Mouse (Mus musculus) urinary bladder, postnatal 14 days (tissue): ENCODE data around the gene St6galnac3.
"Not testable (repeated sequence)": the region's sequence is repeated elsewhere in the genome, so short reads cannot be mapped to it uniquely, and the experiment has no call there.

Experiments used
- DNase-seq: peaks from one replicate; pipeline ENCODE4 v3.0.0; 2021; ENCODE audit warnings: low spot score

Gene St6galnac3

GRCm38 (mm10) chr3:153724701-153725668 lies at the start of gene St6galnac3:
TSS of gene St6galnac3 (minus strand) at chr3:153725174.
- DNase-seq: peak; percentile 79

- no peak for DNase-seq
Observed at GRCm38 (mm10) chr3:153774568-153774967, 49.6 kb upstream of the St6galnac3 start.

DNA sequence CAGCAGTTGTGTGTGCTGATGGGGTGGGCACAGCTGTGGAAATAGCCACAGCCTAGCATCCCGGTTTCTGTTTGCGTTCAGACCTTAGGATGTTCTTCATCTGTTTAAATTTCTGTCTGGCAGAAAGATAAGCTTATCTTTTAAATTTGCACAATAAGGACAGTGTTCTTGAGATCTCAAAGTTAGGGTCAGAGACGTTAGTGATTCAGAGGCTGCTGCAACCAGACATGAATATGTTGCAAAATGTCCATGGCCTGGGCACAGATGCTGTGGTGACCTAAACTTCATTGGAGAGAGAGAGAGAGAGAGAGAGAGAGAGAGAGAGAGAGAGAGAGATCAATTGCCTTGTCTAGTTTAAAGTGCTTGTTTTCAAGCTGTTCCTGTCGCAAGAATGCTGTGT lies 46.5 kb upstream of the St6galnac3 start:
- no peak for DNase-seq

DNA sequence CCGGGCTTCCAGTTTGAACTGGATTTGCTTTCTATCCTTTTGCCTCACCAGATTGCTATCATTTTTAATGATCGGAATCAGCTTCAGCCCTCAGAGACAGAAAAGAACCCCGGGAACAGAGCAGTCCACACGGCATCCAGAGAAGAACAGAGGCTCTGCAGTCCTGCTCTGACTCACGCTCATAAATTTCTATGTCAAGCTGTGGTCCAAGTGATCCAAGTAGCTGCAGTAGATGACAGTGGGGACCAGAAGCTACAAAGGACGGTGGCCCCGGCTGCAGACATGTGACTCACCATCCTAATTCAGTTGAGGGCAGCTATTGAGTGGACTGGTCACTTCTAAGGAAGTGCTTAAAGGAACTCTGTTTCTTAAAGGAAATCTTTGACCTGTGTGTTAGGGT lies 45.6 kb upstream of the St6galnac3 start:
- DNase-seq: no peak

GRCm38 (mm10) chr3:153769220-153769619 lies 44.2 kb upstream of the St6galnac3 start:
- no peak for DNase-seq

- DNase-seq: no peak
Observed at GRCm38 (mm10) chr3:153765171-153765570, 40.2 kb upstream of the St6galnac3 start.

- no peak for DNase-seq
Observed at GRCm38 (mm10) chr3:153764760-153765159, 39.8 kb upstream of the St6galnac3 start.

DNA sequence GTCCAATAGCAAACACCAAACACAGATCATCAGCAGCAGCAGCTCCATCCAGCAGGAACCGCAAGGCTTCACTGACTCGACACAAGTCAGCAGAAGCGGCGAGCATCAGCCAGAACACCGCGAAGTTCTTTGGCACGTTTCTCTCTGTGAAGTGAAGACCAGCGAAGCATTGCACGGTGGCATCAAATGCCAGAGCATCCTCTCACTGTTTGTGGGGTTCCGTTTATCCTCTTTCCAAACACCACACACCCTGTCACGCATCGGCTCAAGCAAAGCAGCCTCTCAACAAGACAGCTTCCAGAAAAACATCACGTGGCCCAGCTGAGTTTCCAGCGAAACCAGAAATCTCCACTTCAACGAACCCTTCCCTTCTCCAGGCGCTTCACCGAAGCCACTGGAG lies 36.2 kb upstream of the St6galnac3 start:
- no peak for DNase-seq

DNA sequence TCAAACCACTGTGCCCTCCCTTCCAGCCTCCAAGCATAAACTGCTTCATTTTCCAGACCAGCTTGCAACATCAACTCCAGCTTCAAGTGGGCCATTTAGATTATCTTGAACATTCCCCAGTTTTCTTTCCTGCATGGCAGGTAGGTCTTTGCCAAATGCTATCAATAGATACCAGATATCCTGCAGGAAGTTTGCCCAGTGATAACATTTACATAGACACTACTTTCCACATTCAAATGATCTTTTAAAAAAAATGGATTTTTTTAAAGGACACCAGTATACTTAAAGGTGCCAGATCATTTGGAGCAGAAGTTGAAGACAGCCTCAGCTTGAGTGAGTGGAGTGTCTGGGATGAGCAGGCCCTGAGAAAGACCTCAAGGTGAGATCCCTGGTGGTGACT lies 34.3 kb upstream of the St6galnac3 start:
- no peak for DNase-seq

DNA sequence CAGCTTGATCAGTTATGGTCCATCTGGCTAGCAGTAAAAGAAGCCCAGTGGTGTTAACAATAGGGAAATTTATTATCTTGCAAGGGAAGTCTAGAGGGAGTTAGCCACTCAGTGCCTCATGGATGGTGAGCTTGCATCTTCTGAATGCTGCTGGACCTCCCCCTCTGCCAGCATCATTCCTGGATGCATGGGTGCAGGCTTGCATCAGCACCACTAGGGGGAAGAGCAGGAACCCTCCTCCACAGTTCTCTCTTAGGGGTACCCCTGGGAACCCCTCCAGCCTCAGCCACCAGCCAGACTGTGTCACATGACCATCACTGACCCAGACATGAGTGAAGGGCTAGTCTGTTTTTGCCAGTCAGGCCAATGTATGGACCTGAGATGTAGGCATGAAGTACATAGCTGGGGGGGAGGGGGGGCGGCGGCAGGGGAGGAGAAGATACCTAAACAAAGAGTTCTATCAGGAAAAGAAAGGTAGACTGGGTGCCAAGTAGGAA lies 31.6 kb upstream of the St6galnac3 start:
- DNase-seq: no peak

DNA sequence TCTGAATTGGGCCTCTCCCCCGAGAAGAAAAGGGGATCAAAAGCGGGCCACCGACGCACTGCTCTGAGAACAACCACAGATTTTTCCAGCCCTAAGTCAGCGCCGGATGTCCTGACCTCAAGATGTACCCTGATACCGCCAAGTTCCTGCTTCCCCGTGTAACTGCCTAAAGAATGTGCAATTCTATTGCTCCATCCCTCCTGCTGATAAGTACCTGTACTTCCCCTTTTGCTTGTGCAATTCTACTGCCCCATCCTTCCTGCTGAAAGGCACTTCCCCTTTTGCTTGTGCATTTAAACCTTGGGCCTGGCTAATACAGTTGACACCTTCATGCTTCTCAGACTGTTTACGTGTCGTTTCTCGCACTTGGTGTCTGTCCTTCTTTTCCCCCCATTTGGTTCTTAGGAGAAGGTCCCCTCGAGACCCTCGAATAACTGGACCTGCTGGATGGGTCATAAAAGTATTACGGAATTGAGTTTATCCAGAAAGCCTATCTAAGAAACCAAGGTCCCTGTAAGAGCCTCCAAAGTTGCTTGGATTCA lies 30.9 kb upstream of the St6galnac3 start:
- DNase-seq: not testable (repeated sequence)

DNA sequence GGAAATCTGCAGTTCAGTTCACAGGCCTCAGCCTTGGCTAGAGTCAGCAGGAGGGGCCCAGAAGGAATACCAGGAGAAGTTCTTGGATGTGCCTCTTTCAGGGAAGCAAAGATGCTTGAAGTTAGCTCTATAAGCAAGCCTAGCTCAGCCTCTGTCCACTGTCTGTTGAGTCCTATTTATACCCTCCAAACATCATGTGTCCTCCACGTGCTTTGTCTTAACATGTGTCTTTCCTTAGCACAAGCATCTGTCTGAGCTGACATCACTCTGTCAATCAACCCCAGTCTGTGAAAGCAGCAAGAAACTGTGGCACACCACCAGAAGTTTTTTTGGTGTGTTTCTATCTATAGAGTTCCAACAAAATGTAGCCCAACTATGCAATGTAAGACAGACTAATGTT lies 26.5 kb upstream of the St6galnac3 start:
- DNase-seq: no peak

- no peak for DNase-seq
Observed at GRCm38 (mm10) chr3:153749359-153749758, 24.4 kb upstream of the St6galnac3 start.

GRCm38 (mm10) chr3:153748293-153748692 lies 23.3 kb upstream of the St6galnac3 start:
- DNase-seq: no peak

DNA sequence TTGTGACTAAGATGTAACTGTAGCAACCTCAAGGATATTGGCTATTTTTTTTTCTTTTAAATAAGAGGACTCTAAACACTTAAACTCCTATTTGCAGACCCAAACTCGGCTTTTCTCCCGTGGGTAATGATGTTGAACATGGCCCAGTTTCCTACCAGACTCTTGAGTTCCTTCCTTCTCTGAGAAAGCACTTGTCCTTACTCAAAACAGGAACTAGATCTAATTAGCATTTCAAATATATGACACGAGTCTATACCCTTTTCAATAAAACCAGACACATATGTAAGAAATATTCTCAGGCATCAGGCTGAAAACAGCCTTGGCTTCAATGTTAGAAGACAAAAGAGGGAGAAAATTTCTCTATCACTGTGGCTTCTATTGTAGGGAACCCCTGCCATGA lies 20.1 kb upstream of the St6galnac3 start:
- DNase-seq: no peak

- DNase-seq: no peak
Observed at GRCm38 (mm10) chr3:153744447-153744846, 19.5 kb upstream of the St6galnac3 start.

DNA sequence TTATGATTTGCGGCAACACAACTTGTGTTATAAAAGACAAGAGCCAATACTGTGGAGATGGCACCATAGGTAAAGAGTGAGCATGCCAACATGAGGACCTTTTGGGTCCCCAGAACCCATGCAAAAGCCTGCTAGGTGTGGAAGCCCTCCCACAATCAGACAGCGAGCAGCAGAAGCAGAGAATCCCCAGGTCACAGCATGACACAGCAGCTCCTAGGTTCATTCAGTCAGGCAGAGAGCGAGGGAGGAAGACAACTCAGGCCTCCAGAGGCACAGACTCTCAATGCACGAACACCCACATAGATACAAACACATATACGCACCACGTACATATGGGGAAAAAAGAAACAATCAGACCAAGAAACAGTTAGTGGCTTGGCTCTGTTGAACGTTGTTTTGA lies 16.8 kb upstream of the St6galnac3 start:
- DNase-seq: no peak

DNA sequence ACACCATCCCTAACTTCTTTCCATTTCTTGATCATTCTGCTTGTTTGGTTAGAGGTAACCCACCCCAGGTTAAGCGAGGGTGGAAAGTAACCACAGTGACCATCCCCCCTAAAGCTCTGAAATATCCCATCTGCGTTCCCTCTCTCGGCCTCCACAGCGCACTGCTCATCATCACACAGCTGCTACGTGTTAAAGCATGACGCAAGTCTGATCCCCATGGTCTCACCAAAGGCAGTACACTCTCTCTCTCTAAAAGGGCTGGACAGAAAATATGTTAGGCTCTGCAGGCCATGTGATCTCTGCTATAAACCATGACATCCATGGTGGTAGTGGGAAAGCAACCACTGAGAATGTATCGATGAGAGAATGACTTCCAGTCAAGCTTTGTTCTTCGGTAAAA lies 14.4 kb upstream of the St6galnac3 start:
- DNase-seq: no peak

GRCm38 (mm10) chr3:153738421-153738820 lies 13.4 kb upstream of the St6galnac3 start:
- DNase-seq: no peak

GRCm38 (mm10) chr3:153736756-153737280 lies 11.8 kb upstream of the St6galnac3 start:
- DNase-seq: no peak

DNA sequence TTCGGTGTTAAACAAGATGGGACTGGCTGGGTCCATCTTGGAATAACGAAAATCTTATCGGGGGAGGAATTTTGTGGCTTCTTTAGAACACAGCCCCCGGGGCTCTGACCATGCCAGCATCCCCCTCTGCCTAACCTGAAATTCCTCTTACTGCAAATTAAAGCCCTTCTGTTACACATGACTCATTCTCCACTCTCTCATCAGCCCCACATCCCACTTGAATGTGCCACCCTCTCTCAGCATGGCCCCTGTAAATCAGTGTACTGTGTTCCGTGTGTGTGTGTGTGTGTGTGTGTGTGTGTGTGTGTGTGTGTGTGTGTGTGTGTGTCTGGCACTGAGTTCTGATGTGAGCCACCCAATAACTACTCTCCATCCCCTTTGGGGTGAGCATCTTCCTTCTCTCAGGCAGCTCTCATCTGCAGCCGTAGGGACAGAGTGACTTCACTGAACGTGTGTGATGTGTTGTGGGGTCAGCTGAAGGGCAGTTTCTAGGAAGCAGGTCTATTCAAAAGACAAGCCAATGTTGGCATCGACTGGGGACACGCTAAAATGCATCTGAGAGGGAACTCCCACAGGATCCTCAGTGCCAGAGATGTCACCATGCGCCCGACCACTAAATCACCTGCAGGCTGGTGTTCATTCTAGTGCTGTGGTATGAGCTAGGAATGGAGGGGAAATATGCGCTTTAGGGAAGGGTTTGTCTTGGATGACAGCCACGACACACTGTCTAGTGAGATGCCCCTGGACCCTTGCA lies 11.0 kb upstream of the St6galnac3 start:
- no peak for DNase-seq

- DNase-seq: no peak
Observed at GRCm38 (mm10) chr3:153734741-153735140, 9.8 kb upstream of the St6galnac3 start.
